Mouse (Mus musculus) activated CD4-positive, CD25-positive, alpha-beta regulatory T cell, adult 4 months (primary cell): ENCODE data around the gene Dppa4. TPM values are rescaled to one million over a fixed set of nuclear protein-coding genes. Genes with fewer than 3 reads are reported as not detected.
"Not testable (repeated sequence)": the region's sequence is repeated elsewhere in the genome, so short reads cannot be mapped to it uniquely, and the experiment has no call there.

ENCODE experiments used
- ATAC-seq: one replicate; pipeline ENCODE4 v1.8.0; 2017
- polyA plus RNA-seq, 2 experiments: library from polyadenylated mRNA; unstranded; fragments of 100-300 nt; shearing (Covaris generic); gene quantifications; one replicate each; pipeline ENCODE4 v1.2.1; 2017

The Dppa4 gene
- polyA plus RNA-seq, result not detected

DNA sequence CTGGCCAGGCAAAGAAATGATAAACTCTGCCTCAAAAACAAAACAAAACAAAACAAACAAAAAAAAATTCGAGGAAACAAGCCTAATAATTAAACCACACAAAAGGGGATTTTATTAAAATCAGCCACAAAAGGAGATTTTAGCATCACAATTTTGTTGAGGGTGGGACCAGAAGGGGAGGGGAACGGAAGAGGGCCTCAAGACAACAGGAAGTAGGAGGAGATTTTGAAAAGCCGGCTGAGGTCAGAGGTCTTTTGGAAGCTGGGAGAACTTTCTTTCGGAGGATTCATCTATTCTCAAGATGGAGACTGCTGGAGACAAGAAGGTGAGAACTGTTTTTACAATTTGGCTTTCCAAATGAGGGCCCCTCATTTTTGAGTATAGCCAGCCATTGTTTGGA is at the start of gene Dppa4:
TSS of gene Dppa4 (plus strand) at position 217 of the 400 bp plus-strand sequence.
- no peak for ATAC-seq

DNA sequence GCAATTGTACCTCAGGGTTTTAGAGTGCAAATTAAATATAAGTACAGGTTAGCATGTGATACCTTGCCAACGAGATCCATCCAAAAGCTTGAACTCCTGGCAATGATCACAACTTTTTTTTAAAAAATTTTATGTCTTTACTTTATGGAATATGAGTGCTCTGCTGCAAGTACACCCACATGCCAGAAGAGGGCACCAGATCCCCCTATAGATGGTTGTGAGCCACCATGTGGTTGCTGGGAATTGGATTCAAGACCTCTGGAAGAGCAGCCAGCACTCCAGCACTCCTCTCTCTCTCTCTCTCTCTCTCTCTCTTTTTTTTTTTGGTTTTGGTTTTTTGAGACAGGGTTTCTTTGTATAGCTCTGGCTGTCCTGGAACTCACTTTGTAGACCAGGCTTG is 48.5 kb upstream of the Dppa4 start:
- no peak for ATAC-seq

- no peak for ATAC-seq
These were observed 45.9 kb upstream of the Dppa4 start for GRCm38 (mm10) chr16:48237676-48238075.

DNA sequence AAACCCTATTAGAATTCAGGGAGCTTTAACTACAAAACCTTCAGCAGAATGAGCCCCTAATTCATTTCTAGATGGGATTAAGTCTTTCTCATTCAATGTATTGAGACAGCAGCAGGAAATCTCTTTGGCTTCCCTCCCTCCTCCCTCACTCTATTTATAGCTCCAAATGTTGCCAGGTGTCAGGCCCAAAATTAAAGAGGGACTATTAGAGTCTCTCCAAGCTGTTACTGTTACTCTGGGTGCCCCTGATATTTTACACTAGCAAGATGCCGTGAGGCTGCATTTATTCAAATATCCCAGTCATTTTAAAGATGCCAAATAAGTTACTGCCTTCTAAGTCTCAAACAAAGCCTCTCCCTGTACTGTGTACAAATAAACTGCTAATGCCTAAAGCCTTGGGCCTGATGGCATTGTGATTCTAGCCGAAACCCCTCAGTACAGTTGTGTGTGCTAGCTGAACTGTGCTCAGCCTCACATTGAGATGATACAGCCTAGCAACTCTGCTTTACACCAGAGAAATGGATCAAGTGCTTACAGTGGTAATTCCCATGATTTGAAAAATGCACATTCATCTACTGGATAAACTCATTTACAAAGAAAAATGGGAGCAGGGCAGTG is 36.4 kb upstream of the Dppa4 start:
- ATAC-seq, result no peak

DNA sequence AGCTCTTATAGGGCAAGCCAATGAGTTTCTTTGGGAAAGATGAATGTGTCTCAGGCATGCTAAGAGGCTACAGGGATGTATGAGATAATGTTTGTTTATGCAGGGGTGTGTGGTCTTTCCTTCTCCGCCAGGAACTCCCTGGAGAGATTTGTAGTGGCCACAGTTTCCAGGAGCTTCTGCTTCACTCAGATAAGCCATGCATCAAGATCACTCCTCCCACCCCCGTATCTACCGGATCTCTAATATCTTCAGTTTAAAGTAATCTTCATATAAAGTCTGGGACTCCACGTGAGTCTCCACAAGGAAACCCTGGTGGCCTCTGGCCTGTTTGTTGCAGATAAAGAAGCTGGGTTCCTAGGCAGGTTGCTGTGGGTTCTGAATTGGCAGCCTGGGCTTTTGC is 30.7 kb upstream of the Dppa4 start:
- ATAC-seq, result no peak

DNA sequence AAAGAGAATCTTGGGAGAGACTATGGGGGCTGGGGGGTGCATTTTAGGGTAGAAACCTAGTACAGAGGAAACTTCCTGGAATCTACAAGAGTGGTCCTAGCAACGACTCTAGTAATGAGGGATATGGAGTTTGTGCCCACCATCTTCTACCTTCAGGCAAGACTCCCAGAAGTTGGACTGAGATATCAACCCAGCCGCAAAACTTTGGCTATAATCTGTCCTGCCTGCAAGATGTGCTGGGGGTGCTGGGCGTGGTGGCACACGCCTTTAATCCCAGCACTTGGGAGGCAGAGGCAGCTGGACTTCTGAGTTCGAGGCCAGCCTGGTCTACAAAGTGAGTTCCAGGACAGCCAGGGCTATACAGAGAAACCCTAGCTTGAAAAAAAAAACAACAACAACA is 28.9 kb upstream of the Dppa4 start:
- ATAC-seq, result no peak

- ATAC-seq, result no peak
These were observed 24.0 kb upstream of the Dppa4 start for GRCm38 (mm10) chr16:48259519-48259918.

GRCm38 (mm10) chr16:48262901-48263300 is 20.6 kb upstream of the Dppa4 start:
- no peak for ATAC-seq

- ATAC-seq, result no peak
These were observed 17.7 kb upstream of the Dppa4 start for GRCm38 (mm10) chr16:48265856-48266255.

DNA sequence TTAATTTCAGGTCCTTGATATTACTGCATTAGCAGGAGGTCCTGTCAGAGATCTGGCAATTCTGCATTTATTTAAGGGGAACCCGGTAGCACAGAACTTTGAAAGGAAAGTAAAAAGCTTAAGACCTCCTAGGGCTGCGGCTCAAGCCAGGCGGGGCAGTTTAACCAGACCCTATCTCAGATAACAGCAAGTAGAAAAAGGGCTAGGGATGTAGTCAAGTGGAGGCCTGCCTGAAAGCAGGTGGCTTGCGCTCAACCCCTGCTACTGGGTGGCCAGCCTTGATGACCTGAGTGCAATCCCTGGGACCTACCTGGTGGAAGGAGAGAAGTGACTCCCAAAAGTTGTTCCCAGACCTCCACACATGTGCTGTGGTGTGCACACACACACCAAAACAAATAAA is 6.6 kb upstream of the Dppa4 start:
- no peak for ATAC-seq

DNA sequence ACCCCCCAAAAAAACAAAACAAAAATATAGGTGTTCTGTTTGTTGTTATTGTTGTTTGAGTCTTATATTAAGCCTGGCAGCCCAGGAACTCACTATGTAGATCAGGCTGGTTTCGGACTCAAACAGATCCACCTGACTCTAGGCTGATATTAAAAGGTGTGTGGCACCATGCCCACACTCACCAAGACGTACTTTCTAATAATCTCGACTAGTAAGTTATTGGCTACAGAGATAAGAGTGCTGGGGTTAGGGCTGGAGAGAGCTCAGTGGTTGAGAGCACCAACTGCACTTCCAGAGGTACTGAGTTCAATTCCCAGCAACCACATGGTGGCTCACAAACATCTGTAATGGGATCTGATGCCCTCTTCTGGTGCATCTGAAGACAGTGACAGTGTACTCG is 2.6 kb upstream of the Dppa4 start:
- ATAC-seq, result no peak

- no peak for ATAC-seq
These were observed 732 bp upstream of the Dppa4 start for GRCm38 (mm10) chr16:48282801-48283200.

GRCm38 (mm10) chr16:48285517-48285916 is 2.0 kb downstream of the Dppa4 start:
- ATAC-seq, result no peak

DNA sequence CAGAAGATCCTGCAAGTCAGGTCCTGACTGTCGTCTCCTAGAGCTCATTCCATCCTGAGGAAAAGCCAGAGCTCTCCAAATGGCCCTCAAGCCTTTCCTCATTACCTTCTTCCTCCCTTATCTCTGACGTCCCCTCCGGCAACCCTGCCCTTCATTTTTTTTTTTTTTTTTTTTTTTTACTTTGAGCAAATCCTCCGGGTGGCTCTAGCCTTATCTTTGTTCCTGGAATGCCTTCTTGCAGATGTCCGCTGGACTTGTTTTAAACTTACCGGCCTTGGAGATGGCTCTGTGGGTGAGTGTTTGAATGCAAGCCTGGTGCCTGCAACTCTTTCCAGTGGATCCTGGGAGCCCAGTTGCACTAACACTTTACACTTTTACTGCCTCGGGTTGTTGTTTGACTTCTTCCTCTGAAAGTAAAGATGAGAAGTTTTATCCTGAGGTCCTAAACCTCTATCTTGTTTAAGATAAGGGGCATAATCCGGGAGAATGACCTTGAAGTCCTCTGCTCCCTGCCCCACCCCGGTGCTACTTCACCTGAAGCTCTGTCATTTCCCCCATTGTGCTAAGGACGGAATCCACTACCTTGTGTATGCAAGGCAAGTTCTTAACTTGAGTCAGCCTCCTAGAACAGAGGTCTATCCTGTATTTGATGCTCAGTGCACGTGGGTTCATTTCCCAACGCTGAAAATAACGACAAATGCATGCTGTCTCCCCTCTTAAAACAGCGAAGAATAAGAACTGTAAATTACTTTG is 14.0 kb downstream of the Dppa4 start:
- no peak for ATAC-seq

GRCm38 (mm10) chr16:48299884-48300283 is 16.4 kb downstream of the Dppa4 start:
- no peak for ATAC-seq

DNA sequence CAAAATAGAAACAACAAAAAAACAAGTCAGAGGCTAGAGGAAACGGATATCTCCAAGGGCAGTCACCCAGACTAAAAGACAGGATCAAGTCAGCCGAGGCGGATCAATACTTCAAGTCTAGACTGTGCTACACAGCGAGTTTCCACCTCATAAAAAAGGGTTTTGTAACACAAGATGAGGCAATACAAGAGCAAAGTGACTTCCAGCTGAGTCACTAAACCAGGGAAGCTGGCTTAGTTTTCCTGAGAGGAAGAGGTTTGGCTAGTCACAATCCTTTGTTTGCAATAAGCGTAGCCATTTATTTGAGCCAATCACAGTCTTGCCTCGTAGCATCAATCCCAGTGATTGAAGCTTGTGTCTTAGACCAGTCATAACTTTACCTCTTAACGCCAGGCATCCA is 20.0 kb downstream of the Dppa4 start, which contains the start of gene Dppa2:
TSS of gene Dppa2 (plus strand) at position 400 of the 400 bp plus-strand sequence.
- no peak for ATAC-seq

- ATAC-seq, result no peak
These were observed 20.4 kb downstream of the Dppa4 start for GRCm38 (mm10) chr16:48303983-48304382.

DNA sequence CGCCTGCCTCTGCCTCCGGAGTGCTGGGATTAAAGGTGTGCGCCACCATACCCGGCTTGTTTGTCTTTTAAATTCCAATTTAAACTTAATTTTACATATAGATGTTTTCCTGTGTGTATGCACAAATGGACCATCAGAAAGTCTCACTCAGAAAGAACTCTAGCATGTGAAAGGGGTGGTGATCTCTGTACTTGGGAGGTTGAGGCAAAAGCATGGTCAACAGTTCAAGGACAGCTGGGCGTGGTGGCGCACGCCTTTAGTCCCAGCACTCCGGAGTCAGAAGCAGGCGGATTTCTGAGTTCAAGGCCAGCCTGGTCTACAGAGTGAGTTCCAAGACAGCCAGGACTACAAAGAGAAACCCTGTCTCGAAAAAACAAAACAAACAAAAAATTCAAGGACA is 25.4 kb downstream of the Dppa4 start:
- not testable (repeated sequence) for ATAC-seq

DNA sequence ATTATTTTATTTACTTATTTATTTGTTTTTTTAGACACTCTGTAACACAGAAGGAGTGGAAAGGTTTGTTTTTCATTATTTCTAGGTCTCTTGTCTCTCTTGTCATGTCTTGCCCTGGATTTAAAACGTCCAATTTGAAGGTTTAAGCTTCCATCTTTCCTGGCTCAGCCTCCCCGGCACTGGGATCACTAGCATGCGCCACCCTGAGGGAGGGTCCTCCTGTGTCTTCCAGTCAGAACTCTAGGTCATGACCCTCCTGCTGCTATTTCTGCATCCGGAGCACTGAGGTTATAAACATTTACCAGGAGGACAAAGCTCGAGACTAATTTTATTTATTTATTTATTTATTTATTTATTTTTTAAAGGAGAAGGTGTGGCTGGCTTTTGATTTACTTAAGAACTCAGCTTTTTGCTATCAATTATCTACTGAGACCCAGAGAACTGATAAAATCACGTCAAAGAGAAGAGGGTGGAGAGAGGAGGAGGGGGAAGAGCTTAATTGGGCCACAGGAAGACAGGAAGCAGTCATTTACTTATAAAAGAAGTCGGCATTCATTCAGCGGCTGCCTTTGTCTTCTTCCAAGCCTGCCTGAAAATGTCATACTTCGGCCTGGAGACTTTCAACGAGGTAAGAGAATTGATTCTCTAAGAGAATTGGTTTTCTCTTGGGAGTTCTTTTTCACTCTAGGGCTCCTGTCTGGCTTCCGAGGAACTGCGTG is 26.5 kb downstream of the Dppa4 start:
- ATAC-seq, result no peak

GRCm38 (mm10) chr16:48315294-48315693 is 31.8 kb downstream of the Dppa4 start:
- ATAC-seq, result no peak

DNA sequence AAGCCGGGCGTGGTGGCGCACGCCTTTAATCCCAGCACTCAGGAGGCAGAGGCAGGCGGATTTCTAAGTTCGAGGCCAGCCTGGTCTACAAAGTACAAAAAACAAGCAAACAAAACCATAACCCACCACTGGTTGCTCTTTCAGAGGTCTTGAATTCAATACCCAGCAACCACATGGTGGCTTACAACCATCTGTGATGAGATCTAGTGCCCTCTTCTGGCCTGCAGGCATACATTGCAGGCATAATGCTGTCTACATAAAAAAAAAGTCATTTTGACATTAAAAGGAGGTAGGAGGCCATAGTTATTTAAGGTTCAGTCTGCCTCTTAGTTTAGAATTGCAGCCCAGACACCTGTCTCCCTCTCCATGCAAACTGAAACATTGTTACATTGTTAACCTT is 37.2 kb downstream of the Dppa4 start:
- no peak for ATAC-seq

DNA sequence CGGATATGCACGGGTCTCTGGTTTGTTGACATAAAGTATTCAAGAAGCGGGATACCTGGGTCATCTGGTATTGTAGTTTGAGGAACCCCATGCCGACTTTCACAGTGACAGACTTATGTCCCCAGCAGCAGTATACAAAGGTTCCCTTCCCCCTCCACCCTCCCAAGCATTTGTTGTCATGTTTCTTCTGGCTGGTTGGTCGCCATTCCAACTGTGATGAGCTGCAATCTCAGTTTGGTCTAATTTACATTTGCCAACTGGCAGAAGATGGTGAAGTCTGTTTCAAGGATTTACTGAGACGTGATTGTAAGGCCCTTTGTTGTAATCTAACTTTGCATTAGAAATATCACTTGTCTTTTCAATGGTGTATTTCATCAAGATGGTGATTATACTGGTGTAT is 39.6 kb downstream of the Dppa4 start:
- ATAC-seq, result no peak

- ATAC-seq, result no peak
These were observed 40.2 kb downstream of the Dppa4 start for GRCm38 (mm10) chr16:48323602-48324345.
